Mouse (Mus musculus): ENCODE measurements around the gene Vsnl1. TPM values are rescaled to one million over a fixed set of nuclear protein-coding genes. Genes with fewer than 3 reads are reported as not detected.

Vsnl1 gene
- polyA plus RNA-seq, 1 experiment from 2014 or later, result 3.6 TPM

Small RNA genes lying within 50 kb of the gene (microRNA-seq; reads per million reads assigned to microRNA genes)
- not detected for gene Mir7675 (ENCODE audit: borderline number of aligned reads)

Other genes with a start within 250 kb of the Vsnl1 start
- not detected in 2 replicates for gene Msgn1, start 227.6 kb downstream of the Vsnl1 start, polyA plus RNA-seq (2014; fragmentation: Nextera tagmentation; extraction: Ambion mirVana)
- gene Gen1, start 170.8 kb downstream of the Vsnl1 start, polyA plus RNA-seq (2014; fragmentation: Nextera tagmentation; extraction: Ambion mirVana), result 13.7 and 16.8 TPM in 2 replicates
- 135 and 160 TPM in 2 replicates for gene Smc6, start 170.7 kb downstream of the Vsnl1 start, polyA plus RNA-seq (2014; fragmentation: Nextera tagmentation; extraction: Ambion mirVana)
- gene Rad51ap2, start 19.5 kb upstream of the Vsnl1 start, polyA plus RNA-seq (2014; fragmentation: Nextera tagmentation; extraction: Ambion mirVana), result 0.27 and 0.29 TPM in 2 replicates

Measured in embryonic facial prominence, embryonic 11.5 days (tissue).